Mouse (Mus musculus): ENCODE results near the gene Kctd17. TPM values are rescaled to one million over a fixed set of nuclear protein-coding genes. Genes with fewer than 3 reads are reported as not detected.

The Kctd17 gene
- polyA plus RNA-seq, 1 experiment from 2014 or later: 35.0 TPM

DNA sequence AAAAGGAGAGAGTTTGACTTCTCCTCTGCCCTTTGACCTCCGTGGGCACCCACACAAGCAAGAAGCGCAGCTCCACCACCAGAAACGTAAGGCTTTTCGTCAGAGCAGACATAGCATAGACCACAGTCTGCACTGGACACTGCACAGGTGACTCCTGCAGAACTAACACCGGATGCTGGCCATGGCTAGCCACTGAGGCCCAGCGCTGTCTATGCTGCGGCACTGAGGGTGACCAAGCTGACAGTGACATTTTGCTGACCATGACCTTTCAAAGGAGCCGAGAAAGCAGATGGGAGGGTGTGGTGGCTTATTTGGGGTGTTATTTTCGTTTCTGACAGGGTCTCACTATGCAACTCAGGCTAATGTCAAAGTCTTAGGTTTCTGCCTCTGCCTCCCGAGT lies 28.8 kb downstream of the Kctd17 start:
- ATAC-seq (replicated peaks; ENCODE audit: low FRiP score, low TSS enrichment, low read depth): no peak
- no peaks in the 10 kb centered on the region for H3K4me1 ChIP-seq (replicated peaks; ENCODE audit: control insufficient read depth, insufficient read depth, low read length)
- H3K9me3 ChIP-seq (ENCODE audit: control insufficient read depth, low read length): no peaks in the 10 kb centered on the region
- H3K36me3 ChIP-seq (ENCODE audit: control insufficient read depth, insufficient read depth, low read length): no peaks in the 10 kb centered on the region
- no peak overlapping the region for H3K4me2 ChIP-seq (ENCODE audit: low read length)
- H3K9ac ChIP-seq (ENCODE audit: low read length): no peak overlapping the region
- no peak overlapping the region for H3K4me3 ChIP-seq (ENCODE audit: low read depth, low read length)
- H3K27ac ChIP-seq (ENCODE audit: low read depth): no peak overlapping the region
- H3K27me3 ChIP-seq (replicated peaks; ENCODE audit: control insufficient read depth, insufficient read depth, low read length): no peaks in the 10 kb centered on the region; the same call in 1 of the 2 replicates
- WGBS: 73% methylated on average over 10 of the region's 10 CpGs
- no peak for DNase-seq (ENCODE audit: low spot score)

DNA sequence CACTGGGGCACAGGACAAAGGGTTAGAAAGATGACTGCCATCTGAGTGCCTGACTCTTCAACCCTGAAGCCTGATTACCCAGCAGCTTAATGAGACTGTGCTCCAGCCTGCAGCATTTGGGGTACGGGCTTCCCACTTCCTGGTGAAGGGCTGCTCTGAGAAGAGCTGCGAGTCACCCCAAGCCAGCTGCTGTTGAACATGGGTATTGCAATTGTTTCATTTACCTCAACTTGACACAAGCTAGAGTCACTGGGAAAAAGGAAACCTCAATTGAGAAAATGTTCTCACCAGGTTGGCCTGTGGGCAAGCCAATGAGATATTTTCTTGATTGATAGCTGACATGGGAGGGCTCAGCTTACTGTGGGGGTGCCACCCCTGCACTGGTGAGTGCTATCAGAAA lies 34.6 kb downstream of the Kctd17 start:
- WGBS: 46% methylated on average over 2 of the region's 2 CpGs
- Histone ChIP-seq H3K9me3 (ENCODE audit: control insufficient read depth, low read length) (no peaks in the 10 kb centered on the region), H3K9ac (ENCODE audit: low read length) (no peak overlapping the region), H3K27ac (ENCODE audit: low read depth) (no peak overlapping the region), H3K36me3 (ENCODE audit: control insufficient read depth, insufficient read depth, low read length) (no peaks in the 10 kb centered on the region), H3K27me3 (replicated peaks; ENCODE audit: control insufficient read depth, insufficient read depth, low read length) (no peaks in the 10 kb centered on the region; the same call in 1 of the 2 replicates), H3K4me2 (ENCODE audit: low read length) (no peak overlapping the region), H3K4me3 (ENCODE audit: low read depth, low read length) (no peak overlapping the region), H3K4me1 (replicated peaks; ENCODE audit: control insufficient read depth, insufficient read depth, low read length) (no peaks in the 10 kb centered on the region)
- DNase-seq (ENCODE audit: low spot score) (no peak), ATAC-seq (replicated peaks; ENCODE audit: low FRiP score, low TSS enrichment, low read depth) (no peak)

DNA sequence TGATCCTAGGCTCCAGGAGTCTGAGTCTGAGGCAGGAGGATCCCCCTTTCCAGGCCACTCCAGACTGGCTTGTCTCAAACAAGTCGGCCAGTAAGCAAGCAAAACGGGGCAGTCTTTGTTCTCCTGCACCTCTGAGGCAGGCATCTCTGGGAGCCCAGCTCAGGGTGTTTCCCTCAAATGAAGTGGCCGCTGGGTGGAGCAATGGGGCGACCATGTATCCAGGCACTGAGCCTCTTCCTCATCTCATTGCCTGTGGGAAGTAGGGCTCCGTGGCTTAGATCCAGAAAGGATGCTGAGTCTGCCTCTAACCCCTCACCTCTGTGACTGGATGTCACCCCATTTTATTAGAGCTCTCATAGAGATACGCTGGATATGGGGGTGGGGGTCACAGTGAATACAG lies 38.4 kb downstream of the Kctd17 start:
- Histone ChIP-seq H3K4me3 (ENCODE audit: low read depth, low read length) (no peak overlapping the region), H3K4me2 (ENCODE audit: low read length) (no peak overlapping the region), H3K36me3 (ENCODE audit: control insufficient read depth, insufficient read depth, low read length) (no peaks in the 10 kb centered on the region), H3K27ac (ENCODE audit: low read depth) (no peak overlapping the region), H3K9me3 (ENCODE audit: control insufficient read depth, low read length) (no peaks in the 10 kb centered on the region), H3K27me3 (replicated peaks; ENCODE audit: control insufficient read depth, insufficient read depth, low read length) (no peaks in the 10 kb centered on the region; the same call in 1 of the 2 replicates), H3K4me1 (replicated peaks; ENCODE audit: control insufficient read depth, insufficient read depth, low read length) (peaks cover 5% of the 10 kb centered on the region; the same call in 1 of the 2 replicates), H3K9ac (ENCODE audit: low read length) (no peak overlapping the region)
- DNase-seq (ENCODE audit: low spot score) (no peak), ATAC-seq (replicated peaks; ENCODE audit: low FRiP score, low TSS enrichment, low read depth) (no peak)
- 37% methylated on average over 6 of the region's 6 CpGs for WGBS

DNA sequence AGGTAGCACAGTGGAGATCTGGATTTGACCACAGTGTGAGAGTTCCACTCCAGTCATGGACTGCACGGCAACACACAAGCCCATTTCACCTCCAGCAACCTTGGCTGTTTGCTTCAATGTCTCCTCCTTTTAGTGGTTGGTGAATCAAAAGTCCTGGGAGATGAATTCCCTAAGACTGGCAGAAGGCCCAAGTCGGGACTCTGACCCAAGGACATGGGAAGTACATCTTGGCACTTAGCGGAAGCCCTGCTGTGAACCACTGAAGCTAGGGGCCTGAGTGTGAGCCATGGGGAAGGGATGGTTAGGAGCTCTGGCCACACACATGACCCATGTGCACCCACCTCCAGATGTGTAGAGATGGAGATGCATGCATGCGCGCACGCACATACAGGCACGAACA lies 39.2 kb downstream of the Kctd17 start:
- no peak overlapping the region for H3K4me3 ChIP-seq (ENCODE audit: low read depth, low read length)
- H3K9ac ChIP-seq (ENCODE audit: low read length): no peak overlapping the region
- no peaks in the 10 kb centered on the region for H3K36me3 ChIP-seq (ENCODE audit: control insufficient read depth, insufficient read depth, low read length)
- WGBS: 93% methylated on average over 7 of the region's 7 CpGs
- no peak overlapping the region for H3K27ac ChIP-seq (ENCODE audit: low read depth)
- no peak overlapping the region for H3K4me2 ChIP-seq (ENCODE audit: low read length)
- H3K9me3 ChIP-seq (ENCODE audit: control insufficient read depth, low read length): no peaks in the 10 kb centered on the region
- ATAC-seq (replicated peaks; ENCODE audit: low FRiP score, low TSS enrichment, low read depth) (no peak), DNase-seq (ENCODE audit: low spot score) (no peak)
- no peaks in the 10 kb centered on the region for H3K27me3 ChIP-seq (replicated peaks; ENCODE audit: control insufficient read depth, insufficient read depth, low read length)
- H3K4me1 ChIP-seq (replicated peaks; ENCODE audit: control insufficient read depth, insufficient read depth, low read length): peaks cover 6% of the 10 kb centered on the region; the same call in 1 of the 2 replicates

DNA sequence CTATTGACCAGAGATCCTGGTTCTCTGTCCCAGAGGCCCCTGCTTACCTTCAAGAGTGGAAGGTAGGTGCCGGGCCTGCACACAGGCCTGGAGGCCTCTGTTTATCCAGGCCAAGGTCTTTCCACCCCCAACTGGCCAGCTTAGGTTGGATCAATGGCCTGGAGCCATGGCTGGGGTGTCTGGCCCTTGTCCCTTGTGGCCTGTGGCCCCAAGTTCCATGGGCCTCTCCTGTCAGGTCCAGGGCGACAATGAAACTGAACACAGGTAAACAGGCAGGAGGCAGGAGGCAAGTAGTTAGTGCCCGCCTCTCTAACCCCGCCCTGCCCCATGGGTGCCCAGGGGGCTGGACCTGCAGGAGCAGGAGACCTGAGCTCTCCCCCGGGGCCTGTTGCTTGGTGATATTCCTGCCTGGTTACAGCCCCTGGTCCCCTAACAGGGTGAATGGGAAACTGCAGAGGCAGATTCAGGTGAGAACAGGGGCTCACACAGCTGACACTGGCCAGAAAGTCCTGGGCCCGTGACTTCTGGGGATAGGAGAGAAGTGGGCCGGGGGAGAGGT lies 40.1 kb downstream of the Kctd17 start, which contains the start of gene Tmprss6:
Gene Tmprss6, minus strand, starts transcription at position 256 of the 559 bp plus-strand sequence.
- H3K4me2 ChIP-seq (ENCODE audit: low read length): no peak within 1 kb of the TSS
- H3K9ac ChIP-seq (ENCODE audit: low read length): no peak within 1 kb of the TSS
- ATAC-seq (replicated peaks; ENCODE audit: low FRiP score, low TSS enrichment, low read depth) (no peak), DNase-seq (ENCODE audit: low spot score) (no peak)
- WGBS: 76% methylated on average over 7 of the region's 7 CpGs
- no peaks in the 10 kb centered on the region for H3K36me3 ChIP-seq (ENCODE audit: control insufficient read depth, insufficient read depth, low read length)
- no peaks in the 10 kb centered on the region for H3K9me3 ChIP-seq (ENCODE audit: control insufficient read depth, low read length)
- no peak within 1 kb of the TSS for H3K27ac ChIP-seq (ENCODE audit: low read depth)
- no peak within 1 kb of the TSS for H3K4me3 ChIP-seq (ENCODE audit: low read depth, low read length)
- peaks cover 6% of the 10 kb centered on the region; the same call in 1 of the 2 replicates for H3K4me1 ChIP-seq (replicated peaks; ENCODE audit: control insufficient read depth, insufficient read depth, low read length)
- no peaks in the 10 kb centered on the region for H3K27me3 ChIP-seq (replicated peaks; ENCODE audit: control insufficient read depth, insufficient read depth, low read length)

DNA sequence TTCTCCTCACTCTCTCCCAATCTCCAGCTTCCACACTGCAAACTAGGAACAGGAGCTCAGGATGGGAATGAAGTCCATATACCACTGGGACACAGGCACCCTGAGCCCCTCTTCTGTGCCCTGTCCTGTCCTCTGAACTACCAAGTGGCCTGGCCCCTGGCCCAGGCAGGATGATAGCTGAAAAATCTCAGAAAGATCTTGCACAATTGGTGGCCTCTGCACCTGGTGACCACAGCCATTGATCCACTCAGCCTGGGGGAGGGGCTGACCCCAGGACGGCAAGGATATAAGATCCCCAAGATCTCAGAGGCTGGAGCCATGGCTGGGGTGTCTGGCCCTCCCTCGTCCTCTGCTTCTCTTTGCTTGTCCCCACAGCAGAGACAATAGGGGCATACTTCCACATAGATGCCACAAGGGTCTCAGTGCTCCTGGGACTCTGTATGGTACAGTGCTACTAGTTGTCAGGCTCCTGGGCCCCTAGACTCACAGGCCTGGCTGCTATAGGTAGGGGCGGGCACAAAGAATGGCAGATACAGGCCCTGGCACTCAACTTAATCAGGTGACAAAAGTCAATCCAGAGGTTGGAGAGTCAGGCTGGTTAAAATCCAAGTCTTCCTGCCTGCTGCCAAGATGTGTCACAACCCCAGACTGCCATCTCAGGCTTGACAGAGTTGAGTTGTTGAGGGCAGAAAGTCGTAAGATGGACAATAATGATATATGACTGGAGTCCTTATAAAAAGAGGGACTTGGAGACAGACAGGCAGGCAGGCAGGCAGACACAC lies 42.3 kb downstream of the Kctd17 start:
- DNase-seq (ENCODE audit: low spot score) (no peak), ATAC-seq (replicated peaks; ENCODE audit: low FRiP score, low TSS enrichment, low read depth) (no peak)
- no peak overlapping the region for H3K9ac ChIP-seq (ENCODE audit: low read length)
- no peak overlapping the region for H3K4me2 ChIP-seq (ENCODE audit: low read length)
- no peak overlapping the region for H3K27ac ChIP-seq (ENCODE audit: low read depth)
- no peak overlapping the region for H3K4me3 ChIP-seq (ENCODE audit: low read depth, low read length)
- peaks cover 6% of the 10 kb centered on the region; the same call in 1 of the 2 replicates for H3K4me1 ChIP-seq (replicated peaks; ENCODE audit: control insufficient read depth, insufficient read depth, low read length)
- H3K27me3 ChIP-seq (replicated peaks; ENCODE audit: control insufficient read depth, insufficient read depth, low read length): no peaks in the 10 kb centered on the region
- H3K36me3 ChIP-seq (ENCODE audit: control insufficient read depth, insufficient read depth, low read length): no peaks in the 10 kb centered on the region
- H3K9me3 ChIP-seq (ENCODE audit: control insufficient read depth, low read length): no peaks in the 10 kb centered on the region
- WGBS: 62% methylated on average over 4 of the region's 4 CpGs

DNA sequence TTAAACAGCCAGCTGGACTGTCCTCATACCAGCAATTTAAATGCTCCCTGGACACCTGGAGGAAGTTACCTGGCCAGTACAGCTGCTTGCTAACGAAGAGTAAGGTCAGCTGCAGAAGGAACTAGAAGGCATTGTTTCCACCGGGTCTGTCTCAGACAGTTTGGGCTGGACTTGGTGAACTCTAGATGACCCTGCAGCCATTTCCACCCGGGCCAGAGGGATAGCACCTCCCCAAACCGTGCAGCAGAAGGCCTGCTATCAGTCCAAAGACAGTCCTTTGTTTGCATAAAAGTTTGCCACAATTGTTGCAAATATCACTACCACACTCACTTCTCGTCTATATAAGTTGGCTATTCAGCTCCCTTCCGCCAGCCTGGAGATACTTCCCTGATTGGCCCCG lies 43.5 kb downstream of the Kctd17 start:
- Histone ChIP-seq H3K27ac (ENCODE audit: low read depth) (no peak overlapping the region; the same call in 1 of the 2 replicates), H3K27me3 (replicated peaks; ENCODE audit: control insufficient read depth, insufficient read depth, low read length) (no peaks in the 10 kb centered on the region), H3K4me2 (ENCODE audit: low read length) (no peak overlapping the region), H3K4me1 (replicated peaks; ENCODE audit: control insufficient read depth, insufficient read depth, low read length) (peaks cover 6% of the 10 kb centered on the region; the same call in 1 of the 2 replicates), H3K9ac (ENCODE audit: low read length) (no peak overlapping the region), H3K4me3 (ENCODE audit: low read depth, low read length) (no peak overlapping the region), H3K36me3 (ENCODE audit: control insufficient read depth, insufficient read depth, low read length) (no peaks in the 10 kb centered on the region), H3K9me3 (ENCODE audit: control insufficient read depth, low read length) (no peaks in the 10 kb centered on the region)
- ATAC-seq (replicated peaks; ENCODE audit: low FRiP score, low TSS enrichment, low read depth) (no peak), DNase-seq (ENCODE audit: low spot score) (no peak)
- WGBS: 30% methylated on average over 7 of the region's 7 CpGs

DNA sequence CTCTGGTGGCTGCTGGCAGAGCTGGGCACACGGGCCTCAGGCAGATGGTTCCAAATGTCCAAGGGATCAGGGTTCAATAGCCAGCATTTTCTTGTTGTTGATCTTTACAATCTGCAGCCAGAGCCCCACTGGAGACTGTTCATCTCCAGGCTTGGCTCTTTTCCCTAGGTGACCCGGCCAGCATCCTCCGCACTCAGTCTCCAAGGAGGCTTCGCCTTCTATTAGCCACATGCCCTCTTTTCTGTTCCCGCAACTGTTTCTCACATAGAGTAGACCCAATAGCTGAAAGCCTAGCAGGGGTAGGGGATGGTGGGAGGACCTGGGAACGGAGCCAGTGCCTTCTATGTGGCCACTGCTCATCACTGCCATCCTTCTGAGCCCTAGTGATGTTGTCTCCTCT lies 45.1 kb downstream of the Kctd17 start:
- 90% methylated on average over 6 of the region's 6 CpGs for WGBS

More for the DNA sequence above, 45.1 kb downstream of the Kctd17 start:
- DNase-seq (ENCODE audit: low spot score): no peak
- Histone ChIP-seq H3K4me2 (ENCODE audit: low read length) (no peak overlapping the region), H3K36me3 (ENCODE audit: control insufficient read depth, insufficient read depth, low read length) (no peaks in the 10 kb centered on the region), H3K9me3 (ENCODE audit: control insufficient read depth, low read length) (no peaks in the 10 kb centered on the region), H3K27ac (ENCODE audit: low read depth) (no peak overlapping the region), H3K4me1 (replicated peaks; ENCODE audit: control insufficient read depth, insufficient read depth, low read length) (peaks cover 6% of the 10 kb centered on the region; the same call in 1 of the 2 replicates), H3K9ac (ENCODE audit: low read length) (no peak overlapping the region), H3K4me3 (ENCODE audit: low read depth, low read length) (no peak overlapping the region), H3K27me3 (replicated peaks; ENCODE audit: control insufficient read depth, insufficient read depth, low read length) (no peaks in the 10 kb centered on the region)
- ATAC-seq (replicated peaks; ENCODE audit: low FRiP score, low TSS enrichment, low read depth): no peak

All from intestine, embryonic 14.5 days (tissue).